Mouse (Mus musculus) liver, adult 2 months (tissue): Measurements from ENCODE around the gene Gm3164.
"Not testable (repeated sequence)": the region's sequence is repeated elsewhere in the genome, so short reads cannot be mapped to it uniquely, and the experiment has no call there.

Source experiments
- CTCF ChIP-seq: fragments of 200-500 bp; IDR thresholded peaks from 2 replicates; pipeline ENCODE4 v1.5.1; 2011; ENCODE audit warnings: low read depth, low read length, control low read depth
- POLR2A ChIP-seq: fragments of 200-500 bp; IDR thresholded peaks from 2 replicates; pipeline ENCODE4 v1.6.1; 2011; ENCODE audit warnings: low read length, control low read depth; ENCODE audit not compliant: insufficient read depth; ENCODE audit errors: extremely low read depth

DNA sequence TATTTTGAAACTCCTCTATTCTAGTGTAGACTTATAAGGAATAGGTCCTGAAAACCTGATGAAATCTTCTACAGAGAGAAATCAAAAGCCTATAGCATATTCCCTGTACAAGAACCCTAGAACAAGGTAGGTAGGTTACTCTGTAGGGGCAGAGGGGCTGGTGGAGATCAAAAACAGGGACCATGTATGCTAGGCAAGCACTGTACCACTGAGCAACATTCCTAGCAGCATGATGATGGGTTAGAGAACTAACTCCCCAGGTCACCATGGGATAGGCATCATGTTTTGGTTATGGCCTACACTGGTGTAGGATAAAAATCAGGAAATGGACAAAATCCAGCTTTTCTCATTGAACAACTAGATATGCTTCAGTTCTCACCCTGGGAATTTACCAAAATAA is 29.6 kb upstream of the Gm3164 start:
- not testable (repeated sequence) for TF ChIP-seq CTCF, POLR2A
